Mouse (Mus musculus) liver, embryonic 16.5 days (tissue): ENCODE data around the gene Dars. TPM values are rescaled to one million over a fixed set of nuclear protein-coding genes. Genes with fewer than 3 reads are reported as not detected.

ENCODE experiments used
- ATAC-seq: fragments of 200-750 bp; cut with Nextera tagmentation; 2 replicates; pipeline ENCODE4 v1.8.0; 2017; ENCODE audit warnings: low read depth, mild to moderate bottlenecking, moderate number of reproducible peaks, moderate library complexity
- H3K27ac ChIP-seq: fragments of 300-500 bp; sonication (generic); 2 replicates; pipeline ENCODE4 v1.5.1; 2014; ENCODE audit warnings: mild to moderate bottlenecking, low read length
- H3K27me3 ChIP-seq: fragments of 300-500 bp; sonication (generic); 2 replicates; pipeline ENCODE4 v1.6.1; 2014; ENCODE audit warnings: low read depth, low read length, mixed read lengths; ENCODE audit not compliant: control insufficient read depth, insufficient read depth
- H3K36me3 ChIP-seq: fragments of 300-500 bp; sonication (generic); 2 replicates; pipeline ENCODE4 v1.6.1; 2014; ENCODE audit warnings: mild to moderate bottlenecking; ENCODE audit not compliant: control insufficient read depth, insufficient read depth
- H3K4me1 ChIP-seq: fragments of 300-500 bp; sonication (generic); 2 replicates; pipeline ENCODE4 v1.6.1; 2014; ENCODE audit warnings: low read depth, low read length, mixed read lengths; ENCODE audit not compliant: control insufficient read depth
- H3K4me2 ChIP-seq: fragments of 300-500 bp; sonication (generic); 2 replicates; pipeline ENCODE4 v1.6.1; 2014; ENCODE audit warnings: low read depth, low read length, mixed read lengths
- H3K4me3 ChIP-seq: fragments of 300-500 bp; sonication (generic); 2 replicates; pipeline ENCODE4 v1.5.1; 2014; ENCODE audit warnings: low read depth, mild to moderate bottlenecking, low read length
- H3K9ac ChIP-seq: fragments of 300-500 bp; sonication (generic); 2 replicates; pipeline ENCODE4 v1.6.1; 2014; ENCODE audit warnings: low read depth, low read length
- H3K9me3 ChIP-seq: fragments of 300-500 bp; sonication (generic); replicated peaks from 2 replicates; pipeline ENCODE4 v1.6.1; 2016; ENCODE audit warnings: low read length; ENCODE audit not compliant: control insufficient read depth
- WGBS: fragments of 180-500 bp; shearing (Covaris S2); extraction: QIAGEN DNeasy Blood & Tissue Kit; methylation state at CpG from one replicate; pipeline ENCODE4 v1.1.7; 2014; ENCODE audit not compliant: insufficient replicate concordance; 5-methylcytosine and 5-hydroxymethylcytosine counted together
- polyA plus RNA-seq: library from polyadenylated mRNA; unstranded; fragments of >200 nt; fragmentation: Nextera tagmentation; extraction: Ambion mirVana; gene quantifications from 2 replicates; pipeline ENCODE4 v1.2.1, GENCODE M21; 2015

The Dars gene
- polyA plus RNA-seq, 1 experiment from 2014 or later = 98.0 TPM

- H3K4me3 ChIP-seq = no peak overlapping the region
- 58% methylated on average over 3 of the region's 3 CpGs for WGBS
- ATAC-seq = no peak
- no peaks in the 10 kb centered on the region for H3K36me3 ChIP-seq
- no peak overlapping the region for H3K9ac ChIP-seq
- no peak overlapping the region for H3K4me2 ChIP-seq
- no peaks in the 10 kb centered on the region for H3K9me3 ChIP-seq
- no peak overlapping the region for H3K27ac ChIP-seq
- no peaks in the 10 kb centered on the region for H3K27me3 ChIP-seq
- no peaks in the 10 kb centered on the region for H3K4me1 ChIP-seq
These were observed 35.0 kb upstream of the Dars start for GRCm38 (mm10) chr1:128452210-128452609.

GRCm38 (mm10) chr1:128451183-128451582, 34.0 kb upstream of the Dars start:
- Histone ChIP-seq H3K36me3 (no peaks in the 10 kb centered on the region), H3K27ac (no peak overlapping the region), H3K4me3 (no peak overlapping the region), H3K9me3 (no peaks in the 10 kb centered on the region), H3K4me2 (no peak overlapping the region), H3K9ac (no peak overlapping the region), H3K27me3 (no peaks in the 10 kb centered on the region), H3K4me1 (no peaks in the 10 kb centered on the region)
- ATAC-seq = no peak
- 61% methylated on average over 4 of the region's 4 CpGs for WGBS

DNA sequence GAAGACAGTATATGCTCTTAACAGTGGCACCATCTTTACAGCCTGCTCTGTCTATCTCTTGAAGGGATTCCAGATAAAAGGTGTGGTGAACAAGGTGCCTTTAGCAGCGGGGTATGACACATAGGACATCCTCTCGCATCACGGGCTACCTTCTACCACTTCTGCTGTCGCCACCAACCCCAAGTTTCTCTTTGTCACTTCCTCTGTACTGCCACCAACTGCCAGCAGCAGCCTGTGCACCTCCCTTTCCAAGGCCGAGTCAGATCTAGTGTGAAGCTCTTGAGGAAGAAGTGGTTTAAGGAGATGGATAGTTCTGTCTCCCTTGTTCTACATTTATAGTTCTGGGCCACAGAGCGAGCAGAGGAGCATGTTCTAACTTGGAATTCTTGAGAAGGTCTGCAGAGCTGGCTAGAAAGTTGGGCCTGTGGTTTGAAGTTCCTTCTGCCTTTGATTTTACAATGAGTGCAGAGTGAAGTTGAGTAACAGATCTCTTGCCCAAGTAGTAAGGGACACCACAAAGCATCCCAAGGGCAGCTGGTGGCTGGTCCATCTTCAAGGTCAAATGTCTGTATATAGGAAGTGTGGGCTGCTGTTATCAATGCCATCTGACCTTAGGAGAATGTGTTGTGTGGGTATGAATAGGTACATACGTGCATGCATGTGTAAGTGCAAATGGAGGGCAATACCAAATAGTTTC, 30.2 kb upstream of the Dars start:
- peak overlapping the region; percentile 48 for H3K27ac ChIP-seq
- peak; percentile 61 for ATAC-seq
- no peak overlapping the region for H3K4me2 ChIP-seq
- H3K4me3 ChIP-seq = no peak overlapping the region
- no peaks in the 10 kb centered on the region for H3K9me3 ChIP-seq
- H3K9ac ChIP-seq = no peak overlapping the region
- no peaks in the 10 kb centered on the region; the same call in 1 of the 2 replicates for H3K4me1 ChIP-seq
- H3K36me3 ChIP-seq = no peaks in the 10 kb centered on the region
- H3K27me3 ChIP-seq = no peaks in the 10 kb centered on the region
- 25% methylated on average over 7 of the region's 7 CpGs for WGBS

GRCm38 (mm10) chr1:128443890-128444839, 27.0 kb upstream of the Dars start:
- 43% methylated on average over 9 of the region's 9 CpGs for WGBS
- Histone ChIP-seq H3K27me3 (no peaks in the 10 kb centered on the region), H3K27ac (no peak overlapping the region), H3K4me3 (no peak overlapping the region), H3K9ac (no peak overlapping the region), H3K36me3 (no peaks in the 10 kb centered on the region), H3K9me3 (no peaks in the 10 kb centered on the region), H3K4me1 (no peaks in the 10 kb centered on the region; the same call in 1 of the 2 replicates), H3K4me2 (no peak overlapping the region)
- no peak for ATAC-seq

DNA sequence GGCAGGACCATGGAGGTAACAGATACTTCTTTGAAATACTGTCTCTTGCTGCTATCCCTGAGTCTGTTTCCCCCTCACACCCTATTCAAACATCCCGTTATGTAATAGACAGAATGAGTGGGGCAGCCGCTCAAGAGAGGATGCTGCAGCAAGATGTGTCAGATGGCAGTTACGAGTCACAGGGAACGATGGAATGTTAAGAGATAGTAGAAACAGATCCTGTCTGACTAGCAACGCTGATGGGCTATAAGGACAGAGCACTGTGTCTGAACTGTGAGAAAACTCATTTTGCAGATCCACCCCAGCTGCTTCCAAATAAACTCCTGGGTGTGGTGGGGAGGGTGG, 23.9 kb upstream of the Dars start:
- no peaks in the 10 kb centered on the region for H3K27me3 ChIP-seq
- H3K27ac ChIP-seq = no peak overlapping the region
- H3K4me3 ChIP-seq = no peak overlapping the region
- no peak overlapping the region for H3K9ac ChIP-seq
- no peaks in the 10 kb centered on the region for H3K36me3 ChIP-seq
- ATAC-seq = no peak
- no peaks in the 10 kb centered on the region for H3K9me3 ChIP-seq
- 28% methylated on average over 5 of the region's 5 CpGs for WGBS
- H3K4me1 ChIP-seq = no peaks in the 10 kb centered on the region; the same call in 1 of the 2 replicates
- no peak overlapping the region for H3K4me2 ChIP-seq

- no peaks in the 10 kb centered on the region for H3K9me3 ChIP-seq
- no peaks in the 10 kb centered on the region; the same call in 1 of the 2 replicates for H3K4me1 ChIP-seq
- ATAC-seq = no peak
- H3K27me3 ChIP-seq = no peaks in the 10 kb centered on the region
- H3K36me3 ChIP-seq = no peaks in the 10 kb centered on the region
- no peak overlapping the region for H3K4me2 ChIP-seq
- no peak overlapping the region for H3K4me3 ChIP-seq
- no peak overlapping the region for H3K27ac ChIP-seq
- WGBS = 49% methylated on average over 16 of the region's 16 CpGs
- H3K9ac ChIP-seq = no peak overlapping the region
These were observed 23.4 kb upstream of the Dars start for GRCm38 (mm10) chr1:128440386-128441128.

GRCm38 (mm10) chr1:128439618-128440017, 22.4 kb upstream of the Dars start:
- no peak overlapping the region for H3K4me2 ChIP-seq
- H3K9me3 ChIP-seq = no peaks in the 10 kb centered on the region
- H3K27me3 ChIP-seq = no peaks in the 10 kb centered on the region
- ATAC-seq = no peak
- no peak overlapping the region for H3K9ac ChIP-seq
- 75% methylated on average over 4 of the region's 4 CpGs for WGBS
- H3K27ac ChIP-seq = no peak overlapping the region
- H3K4me3 ChIP-seq = no peak overlapping the region
- no peaks in the 10 kb centered on the region; the same call in 1 of the 2 replicates for H3K4me1 ChIP-seq
- H3K36me3 ChIP-seq = no peaks in the 10 kb centered on the region

DNA sequence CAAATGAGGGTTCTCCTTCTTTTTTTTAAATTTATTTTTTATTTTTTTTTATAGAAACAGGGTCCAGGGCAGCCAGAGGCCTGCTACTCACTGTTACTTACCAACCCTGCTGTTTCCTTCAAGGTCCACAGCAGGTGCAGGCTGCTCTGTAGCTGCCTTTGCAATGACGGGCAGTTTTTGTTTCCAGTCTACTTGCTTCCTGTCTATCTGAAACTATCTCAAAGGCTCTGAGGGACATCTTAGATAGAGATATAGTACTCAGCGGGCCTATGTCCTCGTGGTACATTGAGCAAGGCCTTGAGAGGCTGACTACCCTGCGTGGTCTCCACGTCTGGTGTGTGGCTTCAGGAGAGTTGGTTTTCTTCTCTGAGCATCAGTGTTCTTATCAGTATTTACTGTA, 21.4 kb upstream of the Dars start:
- no peaks in the 10 kb centered on the region for H3K9me3 ChIP-seq
- H3K4me1 ChIP-seq = no peaks in the 10 kb centered on the region
- no peaks in the 10 kb centered on the region for H3K27me3 ChIP-seq
- no peak overlapping the region for H3K4me3 ChIP-seq
- H3K9ac ChIP-seq = no peak overlapping the region
- ATAC-seq = no peak
- H3K4me2 ChIP-seq = no peak overlapping the region
- no peak overlapping the region for H3K27ac ChIP-seq
- 35% methylated on average over 5 of the region's 5 CpGs for WGBS
- H3K36me3 ChIP-seq = no peaks in the 10 kb centered on the region
